Mouse (Mus musculus) cortical plate, adult 2 months (tissue): ENCODE data around the gene Kiss1r.

Experiments
- CTCF ChIP-seq: fragments of 200-500 bp; IDR thresholded peaks from 2 replicates; pipeline ENCODE4 v1.5.1; 2011; ENCODE audit warnings: mild to moderate bottlenecking, control low read depth, low read length; ENCODE audit not compliant: insufficient read depth; ENCODE audit errors: extremely low read depth
- POLR2A ChIP-seq: fragments of 200-500 bp; IDR thresholded peaks from 2 replicates; pipeline ENCODE4 v1.6.1; 2011; ENCODE audit warnings: mild to moderate bottlenecking, low read length, control low read depth; ENCODE audit not compliant: insufficient read depth; ENCODE audit errors: extremely low read depth

DNA sequence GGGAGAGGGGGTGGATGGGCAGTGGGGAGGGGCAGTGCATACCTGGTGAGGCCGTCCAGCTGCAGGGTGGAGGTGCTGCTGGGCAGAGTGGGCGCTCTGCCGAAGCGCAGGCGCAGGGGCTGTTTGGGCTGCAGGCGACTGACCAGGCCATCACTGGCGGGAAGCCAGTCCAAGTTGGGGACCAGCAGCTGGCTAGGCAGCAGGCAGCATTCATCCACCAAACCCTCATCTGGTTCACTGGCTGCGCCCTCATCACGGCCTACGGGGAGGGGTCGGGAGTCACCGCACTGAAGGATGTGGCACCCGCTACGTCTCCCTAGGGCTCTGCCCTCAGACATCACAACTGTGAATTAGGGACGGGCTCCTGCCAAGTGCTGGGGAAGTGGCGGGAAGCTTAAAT lies 20.5 kb upstream of the Kiss1r start:
- TF ChIP-seq POLR2A, result no peak
- no peak for TF ChIP-seq CTCF
